Mouse (Mus musculus) lung, postnatal 25 days (tissue): ENCODE data around the gene Mphosph9.
"Not testable (repeated sequence)": the region's sequence is repeated elsewhere in the genome, so short reads cannot be mapped to it uniquely, and the experiment has no call there.

Experiments
- DNase-seq: peaks from one replicate; pipeline ENCODE4 v3.0.0; 2022; ENCODE audit warnings: low spot score

The Mphosph9 gene

DNA sequence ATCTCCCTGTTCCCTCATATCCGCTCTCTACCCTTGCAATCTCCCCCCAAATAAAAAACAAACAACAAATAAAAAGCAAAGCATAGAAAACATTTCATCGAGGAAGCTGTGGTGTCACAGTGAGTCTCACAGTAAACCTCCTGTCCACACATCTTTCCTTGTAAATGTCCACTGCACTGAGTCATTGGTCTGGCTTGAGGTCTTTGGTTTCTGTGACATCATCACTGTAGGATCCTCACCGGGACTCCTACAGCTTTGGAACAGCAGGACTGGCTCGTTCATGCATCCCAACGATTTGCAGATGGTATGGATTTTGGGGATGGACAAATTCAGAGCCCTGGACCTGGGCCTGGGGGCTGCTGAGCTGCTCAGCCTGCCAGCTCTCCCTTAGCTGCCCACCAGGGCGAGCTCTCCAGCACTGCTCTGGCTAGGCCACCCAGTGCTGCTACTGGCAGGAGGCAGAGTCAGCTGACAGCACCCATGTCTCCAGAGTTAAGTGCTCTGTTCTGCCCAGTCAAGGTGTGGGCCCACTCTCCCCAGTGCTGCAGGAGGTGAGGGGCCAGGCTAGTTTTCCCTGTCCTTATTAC lies 14.1 kb upstream of the Mphosph9 start:
- DNase-seq = not testable (repeated sequence)

DNA sequence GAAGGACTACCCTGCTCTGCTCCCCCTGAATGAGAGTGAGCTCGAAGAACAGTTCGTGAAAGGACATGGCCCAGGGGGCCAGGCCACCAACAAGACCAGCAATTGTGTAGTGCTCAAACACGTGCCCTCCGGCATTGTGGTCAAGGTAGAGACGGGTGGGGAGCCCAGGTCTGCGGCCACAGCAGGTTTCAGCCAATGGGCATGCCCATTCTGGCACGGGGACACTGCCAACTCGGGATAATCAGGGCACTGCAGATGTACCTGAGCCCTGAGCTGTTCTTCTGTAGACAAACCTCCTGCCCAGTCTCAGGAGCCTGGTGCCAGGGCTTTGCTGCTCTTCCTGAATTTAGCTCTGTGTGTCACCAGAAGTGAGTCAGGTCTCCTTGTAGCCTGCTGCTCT lies 11.0 kb upstream of the Mphosph9 start:
- DNase-seq = no peak

DNA sequence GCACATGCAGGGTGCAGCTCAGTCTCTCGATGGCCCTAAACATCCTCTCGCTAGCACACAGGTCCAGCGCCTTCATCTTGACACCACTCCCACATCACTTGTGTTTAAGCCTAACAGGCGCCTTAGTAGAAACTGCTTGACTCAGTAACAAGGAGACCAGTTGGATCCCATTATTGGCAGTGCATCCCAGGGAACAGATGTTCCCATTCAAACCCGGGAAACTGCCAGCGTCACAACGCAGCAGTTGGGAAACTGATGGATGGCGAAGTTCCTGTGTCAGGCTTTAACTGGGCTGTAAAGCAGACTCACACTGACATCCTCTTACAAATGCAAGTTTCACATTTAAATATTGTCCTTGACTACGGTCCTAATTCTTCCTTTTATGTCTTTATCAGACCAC lies 10.1 kb upstream of the Mphosph9 start:
- peak; percentile 56 for DNase-seq

DNA sequence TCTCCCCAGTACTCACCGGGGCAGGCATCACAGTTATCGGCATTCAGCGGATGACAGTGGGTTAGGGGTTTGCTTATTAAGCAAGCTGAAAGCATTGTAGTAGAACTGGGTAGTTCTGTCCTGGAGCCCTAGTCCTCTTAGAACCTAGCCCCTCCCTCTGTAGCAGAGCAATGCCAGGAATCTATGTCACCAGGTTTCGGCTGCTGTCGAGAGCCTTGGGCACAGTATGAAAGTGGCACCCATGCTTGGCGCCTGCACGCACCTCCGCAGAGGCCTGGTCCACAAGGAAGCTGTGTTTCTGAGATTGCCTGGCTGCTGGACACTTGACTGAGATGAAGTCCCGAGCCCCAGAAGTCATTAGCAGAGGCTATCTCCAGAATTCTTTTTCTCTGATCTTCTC lies 9.3 kb upstream of the Mphosph9 start:
- no peak for DNase-seq

DNA sequence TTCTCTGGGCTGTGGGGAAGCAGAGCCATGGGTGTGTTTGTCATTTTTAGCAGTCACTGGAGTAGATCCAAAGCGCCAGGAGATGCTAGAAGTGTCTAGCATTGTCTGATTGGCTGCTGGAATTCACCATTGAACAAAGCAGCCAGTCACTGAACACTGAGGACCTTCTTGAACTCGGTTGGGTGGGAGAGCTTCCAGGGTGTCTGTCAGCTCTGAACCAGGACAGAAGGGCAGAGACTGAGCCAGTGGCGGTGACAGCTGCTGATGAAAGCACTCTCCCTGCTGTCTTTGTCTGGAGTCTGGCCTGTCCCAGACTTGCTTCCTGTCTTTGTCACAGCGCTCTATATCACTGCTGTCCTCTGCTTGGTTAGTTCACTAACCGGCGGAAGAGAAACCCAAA lies 6.6 kb upstream of the Mphosph9 start:
- DNase-seq = peak; percentile 61

DNA sequence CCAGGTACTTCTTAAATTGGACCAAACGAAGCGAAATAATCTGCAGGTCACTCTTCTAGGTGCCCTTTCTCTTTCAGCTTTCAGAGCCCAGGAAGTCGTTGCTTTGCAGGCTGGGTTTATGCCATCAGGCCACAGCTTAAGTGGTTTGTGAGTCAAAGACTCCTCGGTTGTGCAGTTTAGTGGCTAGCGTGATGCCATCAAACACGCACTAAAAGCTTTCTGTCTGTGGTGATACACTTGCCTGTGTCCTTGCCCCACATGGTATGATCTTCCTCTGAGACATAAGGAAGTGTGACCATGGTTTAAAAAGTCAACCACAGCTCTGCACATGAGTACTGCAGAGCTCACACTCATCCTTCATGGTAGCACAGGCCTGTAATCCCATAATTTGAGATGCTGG lies 2.3 kb upstream of the Mphosph9 start:
- no peak for DNase-seq

DNA sequence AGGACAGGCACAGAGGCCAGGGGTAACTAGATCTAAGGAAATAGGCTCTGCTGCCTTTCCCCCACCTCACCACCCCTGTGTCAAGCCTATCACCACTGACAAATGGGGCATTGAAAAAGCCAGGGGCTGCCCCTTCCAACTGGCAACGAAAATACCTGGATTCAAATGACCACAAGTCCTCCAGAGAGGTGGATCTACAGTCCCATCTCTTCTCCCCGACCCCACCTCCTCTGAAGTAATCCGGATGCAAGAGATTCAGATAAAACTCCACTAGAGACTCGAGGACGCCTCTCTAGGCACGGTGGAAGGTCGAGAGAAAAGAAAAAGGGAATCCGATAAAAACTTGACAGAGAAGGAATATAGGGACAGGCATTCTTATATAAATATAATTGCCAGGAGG lies 943 bp downstream of the Mphosph9 start:
- no peak for DNase-seq

DNA sequence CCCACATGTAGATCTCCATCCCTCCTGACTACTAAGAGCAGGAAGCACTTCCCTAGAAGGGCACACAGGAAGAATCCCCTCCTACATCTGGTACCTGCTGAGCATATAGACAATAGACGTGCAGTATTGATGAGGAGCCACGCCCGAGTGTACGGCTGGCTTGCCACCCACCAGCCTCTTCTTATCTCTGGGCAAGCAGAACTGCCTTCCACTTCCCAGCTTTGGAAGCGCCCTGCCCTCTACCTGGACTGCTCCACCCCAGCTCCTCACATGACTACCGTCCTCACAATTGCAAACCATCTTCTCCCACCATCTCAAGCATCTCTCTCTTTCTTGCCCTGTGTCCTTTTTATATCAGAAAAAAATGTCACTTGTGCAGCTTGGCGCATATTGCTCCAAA lies 10.1 kb downstream of the Mphosph9 start:
- no peak for DNase-seq

DNA sequence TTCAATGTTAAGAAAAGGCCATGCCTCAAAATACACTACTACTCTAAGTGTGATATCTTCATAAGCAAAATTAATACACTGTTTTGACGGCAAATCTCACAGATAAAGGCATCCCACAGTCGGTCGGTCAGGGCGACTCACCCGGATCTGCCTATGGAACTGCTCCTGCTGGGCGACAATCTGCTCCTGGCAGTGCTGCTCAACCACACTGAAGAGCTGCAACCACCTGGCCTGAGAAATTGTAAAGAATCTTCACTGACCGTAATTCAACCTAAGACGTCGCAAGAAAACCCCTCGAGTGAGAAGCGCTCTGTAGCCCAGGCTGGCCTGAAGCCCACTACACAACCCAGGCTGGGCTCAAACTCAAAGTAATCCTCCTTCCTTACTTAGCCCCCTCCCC lies 11.8 kb downstream of the Mphosph9 start:
- DNase-seq = no peak

DNA sequence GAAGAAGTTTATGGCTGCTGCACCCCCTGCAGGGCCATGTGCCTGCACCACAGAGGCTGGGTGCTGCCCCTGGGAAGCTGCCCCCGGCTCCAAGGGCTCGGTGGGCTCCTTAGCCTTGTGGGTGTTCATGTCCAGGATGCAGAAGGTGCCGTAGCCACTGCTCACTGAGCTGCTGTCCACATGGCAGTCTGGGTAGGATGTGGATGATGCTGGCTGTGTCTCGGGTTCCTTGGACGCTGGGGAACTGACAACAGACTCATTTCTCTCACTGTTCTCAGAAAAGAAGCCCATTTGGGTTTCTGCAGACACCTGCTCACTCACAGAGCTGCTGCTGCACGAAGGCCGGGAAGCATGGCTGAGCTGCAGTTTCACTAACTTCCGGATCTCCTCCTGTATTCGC lies 12.3 kb downstream of the Mphosph9 start:
- DNase-seq = no peak

DNA sequence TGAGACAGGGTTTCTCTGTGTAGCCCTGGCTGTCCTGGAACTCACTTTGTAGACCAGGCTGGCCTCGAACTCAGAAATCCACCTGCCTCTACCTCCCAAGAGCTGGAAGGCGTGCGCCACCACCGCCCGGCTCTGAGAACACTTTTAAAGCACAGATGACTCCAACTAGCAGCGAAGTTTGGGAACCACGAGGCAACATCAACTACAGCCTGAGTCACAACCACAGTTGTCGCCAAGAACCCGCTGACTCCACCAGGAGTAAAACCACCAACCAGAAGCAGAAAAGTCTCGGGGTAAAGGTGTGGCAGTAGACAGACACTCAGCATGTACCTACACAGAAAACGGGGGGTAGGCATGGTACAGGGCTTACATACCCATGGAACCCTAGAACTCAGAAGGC lies 17.7 kb downstream of the Mphosph9 start:
- no peak for DNase-seq

DNA sequence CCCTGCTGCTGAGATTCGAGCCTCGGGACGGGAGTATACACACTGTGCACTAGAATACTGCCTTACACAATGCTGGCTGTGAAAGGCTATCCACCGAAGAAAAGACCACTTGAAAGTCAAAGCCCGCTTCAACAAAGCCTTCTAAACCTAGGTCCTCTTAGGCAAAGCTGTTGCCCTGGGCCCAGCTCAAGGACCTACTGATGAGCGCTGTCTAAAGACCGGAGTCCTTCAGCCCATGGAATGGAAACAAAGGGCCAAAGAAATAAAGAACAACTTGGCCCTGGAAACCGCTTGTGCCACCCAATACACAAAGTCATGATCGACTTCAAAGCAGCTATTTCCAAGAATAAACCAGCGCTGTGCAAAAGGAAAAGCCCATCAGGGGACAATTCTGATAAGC lies 18.6 kb downstream of the Mphosph9 start:
- DNase-seq = no peak

DNA sequence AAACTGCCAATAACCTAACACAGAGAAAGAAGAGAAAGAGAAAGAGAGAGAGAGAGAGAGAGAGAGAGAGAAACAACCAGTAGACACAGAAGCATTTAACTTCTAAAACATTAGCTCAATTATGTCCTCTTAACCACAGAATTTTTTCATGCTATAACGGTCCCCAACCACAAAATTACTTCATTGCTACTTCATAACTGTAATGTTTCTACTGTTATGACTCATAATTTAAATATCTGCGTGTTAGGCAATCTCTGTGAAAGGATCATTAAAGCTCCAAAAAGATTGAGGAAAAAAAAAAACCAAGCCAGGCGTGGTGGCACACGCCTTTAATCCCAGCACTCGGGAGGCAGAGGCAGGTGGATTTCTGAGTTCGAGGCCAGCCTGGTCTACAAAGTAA lies 24.9 kb downstream of the Mphosph9 start:
- DNase-seq = not testable (repeated sequence)

DNA sequence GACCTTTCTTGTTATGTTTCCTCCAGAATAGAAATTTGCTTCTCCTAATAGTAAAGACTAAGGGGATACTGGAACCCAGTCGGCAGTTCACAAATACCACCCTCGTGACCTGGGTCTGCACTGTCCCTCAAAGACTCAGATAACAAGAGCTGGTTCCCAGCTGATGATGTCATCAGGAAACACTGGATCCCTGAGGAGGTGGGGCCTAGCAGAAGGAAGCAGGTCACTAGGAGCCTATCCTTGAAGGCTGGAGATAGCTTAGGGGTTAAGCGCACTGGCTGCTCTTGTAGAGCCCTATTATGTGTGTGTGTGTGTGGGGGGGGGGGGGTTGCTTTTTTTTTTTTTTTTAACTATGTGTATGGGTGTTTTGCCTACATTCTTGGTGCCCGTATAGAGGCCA lies 27.6 kb downstream of the Mphosph9 start:
- DNase-seq = no peak

DNA sequence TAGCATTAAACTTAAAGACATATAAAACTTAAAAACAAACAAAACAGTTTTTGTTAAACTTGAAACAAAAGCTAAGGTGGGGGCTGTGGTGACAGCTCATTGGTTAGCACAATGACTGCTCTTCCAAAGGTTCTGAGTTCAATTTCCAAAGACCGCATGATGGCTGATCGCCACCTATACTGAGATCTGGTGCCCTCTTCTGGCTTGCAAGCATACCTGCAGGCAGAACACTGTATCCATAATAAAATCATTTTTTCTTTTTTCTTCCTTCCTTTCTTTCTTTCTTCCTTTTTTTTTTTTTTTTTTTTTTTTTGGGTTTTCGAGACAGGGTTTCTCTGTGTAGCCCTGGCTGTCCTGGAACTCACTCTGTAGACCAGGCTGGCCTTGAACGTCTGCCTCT lies 28.5 kb downstream of the Mphosph9 start:
- DNase-seq = peak; percentile 9

DNA sequence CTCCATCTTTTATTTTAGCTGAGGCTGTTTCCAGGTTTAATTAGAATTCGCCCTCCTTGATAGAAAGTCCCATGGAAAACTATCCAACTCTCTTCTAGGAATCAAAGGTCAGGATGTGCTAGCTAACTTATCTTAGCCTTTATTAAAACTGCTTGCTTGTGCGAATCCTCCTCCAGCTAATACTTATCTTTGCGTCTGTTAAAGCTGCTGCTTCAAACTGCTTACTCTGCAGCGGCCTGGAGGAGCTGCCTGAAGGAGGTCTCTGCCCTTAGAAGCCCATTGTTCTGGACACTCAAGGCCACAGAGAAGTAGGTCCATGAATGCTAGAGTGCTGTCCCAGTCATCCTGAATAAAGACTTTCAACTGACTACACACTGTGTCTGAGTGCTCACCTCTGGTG lies 31.3 kb downstream of the Mphosph9 start:
- no peak for DNase-seq

DNA sequence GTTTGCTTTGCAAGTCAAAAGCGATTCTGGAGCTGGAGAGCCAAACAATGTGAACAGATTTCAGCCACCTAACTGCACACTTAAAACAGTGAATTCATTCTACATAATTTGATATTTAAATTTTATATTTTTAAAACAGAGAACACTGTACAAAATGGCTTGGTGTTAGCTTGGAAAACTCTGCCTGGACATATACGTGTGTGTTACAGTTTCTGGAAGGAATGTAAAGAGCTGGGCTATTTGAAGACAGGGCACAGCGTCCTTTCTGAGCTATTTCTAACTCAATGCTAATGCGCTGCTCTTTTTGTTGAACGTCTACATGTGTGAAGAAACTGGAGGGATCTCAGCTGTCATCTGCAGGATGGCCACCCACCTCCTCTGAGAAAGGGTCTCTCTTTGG lies 33.8 kb downstream of the Mphosph9 start:
- DNase-seq = no peak

DNA sequence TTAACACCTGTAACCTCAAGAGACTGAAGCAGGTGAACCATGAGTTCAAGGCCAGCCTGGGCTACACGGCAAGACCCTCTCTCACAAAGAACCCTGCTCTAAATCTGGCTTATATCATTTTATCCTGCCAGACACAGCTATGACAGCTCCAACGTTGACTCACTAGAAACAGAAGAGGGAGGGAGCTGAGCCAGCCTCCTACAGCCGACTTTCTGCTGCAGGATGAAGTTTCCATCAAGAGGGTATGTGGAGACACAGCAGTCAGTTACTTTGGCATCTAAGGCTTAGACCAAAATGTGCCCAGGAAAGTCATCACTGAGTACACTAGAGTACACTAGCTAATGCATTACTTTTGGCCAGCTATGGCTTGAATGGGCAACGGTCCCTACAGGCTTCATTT lies 37.6 kb downstream of the Mphosph9 start:
- no peak for DNase-seq

DNA sequence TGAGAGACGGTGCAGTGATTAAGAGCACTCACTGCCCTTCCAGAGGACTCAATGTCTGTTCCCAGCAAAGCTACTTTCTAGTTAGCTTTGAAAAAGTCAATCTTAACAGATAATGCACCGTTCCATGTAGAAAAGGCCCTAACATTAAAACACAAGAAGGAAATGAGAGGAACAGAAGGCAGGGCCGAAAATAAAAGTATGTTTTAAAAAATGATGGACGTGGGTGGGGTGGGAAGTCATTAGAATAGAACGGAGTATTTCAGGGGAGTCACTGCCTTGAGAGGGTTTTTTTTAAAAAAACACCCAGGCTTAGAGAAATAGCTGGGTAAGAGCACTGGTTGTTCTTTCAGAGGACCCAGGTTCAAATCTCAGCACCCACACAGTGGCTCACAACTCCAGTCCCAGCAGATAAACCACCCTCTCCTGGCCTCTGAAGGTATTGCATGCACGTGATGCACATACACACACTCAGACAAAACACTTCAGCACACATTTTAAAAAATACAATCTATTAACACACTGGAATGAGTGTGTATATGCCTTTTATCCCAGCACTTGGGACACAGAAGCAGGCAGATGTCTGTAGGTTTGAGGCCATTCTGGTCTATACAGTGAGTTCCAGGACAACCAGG lies 40.0 kb downstream of the Mphosph9 start:
- DNase-seq = no peak

DNA sequence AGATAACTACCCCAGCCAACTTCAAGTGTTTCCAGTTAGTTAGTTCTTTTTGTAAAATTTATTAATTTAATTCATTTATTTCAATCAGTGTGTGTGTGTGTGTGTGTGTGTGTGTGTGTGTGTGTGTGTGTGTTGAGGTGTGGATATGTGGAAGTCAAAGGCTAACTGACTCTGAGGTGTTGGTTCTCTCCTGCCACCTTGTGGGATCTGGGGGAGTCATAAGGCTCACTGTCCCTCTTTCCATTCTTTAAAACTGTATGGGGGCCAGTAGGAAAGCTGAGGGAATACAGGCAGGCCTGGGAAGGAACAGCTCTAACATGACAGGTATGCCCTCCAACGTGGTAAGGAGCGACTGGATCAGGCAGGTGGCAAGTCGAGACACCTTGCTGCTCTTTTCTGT lies 43.4 kb downstream of the Mphosph9 start:
- peak; percentile 24 for DNase-seq

DNA sequence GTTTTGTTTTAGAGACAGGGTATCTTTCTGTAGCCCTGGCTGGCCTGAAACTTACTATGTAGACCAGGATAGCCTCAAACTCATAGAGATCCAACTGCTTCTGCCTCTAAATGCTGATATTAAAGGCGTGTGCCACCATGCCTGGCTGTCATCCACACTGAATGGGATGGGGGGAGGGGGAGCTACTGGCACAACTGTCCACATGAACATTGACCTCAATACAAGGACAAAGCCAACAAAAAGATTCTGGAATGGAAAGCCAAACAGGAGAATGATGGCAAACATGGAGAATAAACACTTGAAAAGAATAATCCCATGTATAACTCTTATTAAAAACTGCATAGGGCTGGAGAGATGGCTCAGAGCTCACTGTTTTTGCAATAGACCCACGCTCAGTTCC lies 44.9 kb downstream of the Mphosph9 start:
- no peak for DNase-seq

DNA sequence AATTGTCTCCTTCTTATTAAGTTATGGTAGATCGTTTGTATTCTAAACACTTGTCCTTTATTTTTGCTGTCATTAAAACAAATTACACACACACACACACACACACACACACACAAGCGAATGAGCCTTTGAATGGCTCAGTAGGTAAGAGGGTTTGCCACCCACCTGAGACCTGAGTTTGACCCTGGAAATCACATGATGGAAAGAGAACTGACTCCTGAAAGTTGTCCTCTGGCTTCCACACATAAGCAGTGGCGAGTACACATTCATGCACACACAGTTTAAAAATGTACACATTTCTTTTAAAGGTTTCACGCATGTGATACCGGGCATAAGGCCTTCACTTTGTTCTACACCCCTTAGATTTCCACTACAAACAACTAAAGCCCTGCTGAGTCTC lies 57.5 kb downstream of the Mphosph9 start:
- no peak for DNase-seq

DNA sequence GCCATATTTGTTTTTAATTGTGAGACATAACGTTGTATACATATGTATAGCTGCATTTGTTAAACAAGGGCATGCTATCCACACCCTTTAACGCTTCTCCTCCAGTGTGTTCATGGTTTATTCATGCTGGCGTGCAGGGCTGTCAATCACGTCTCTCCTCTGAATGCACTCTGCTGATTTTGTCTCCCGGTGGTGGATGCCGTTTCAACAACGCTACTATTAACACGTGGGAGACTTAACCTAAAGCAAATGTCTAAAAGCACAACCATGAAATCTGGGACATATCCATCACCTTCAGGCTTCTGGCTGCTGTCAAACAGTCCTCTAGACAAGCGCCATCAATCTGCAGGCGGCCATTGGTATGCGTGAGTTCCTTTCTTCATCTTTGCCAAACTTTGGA lies 58.1 kb downstream of the Mphosph9 start:
- DNase-seq = no peak

DNA sequence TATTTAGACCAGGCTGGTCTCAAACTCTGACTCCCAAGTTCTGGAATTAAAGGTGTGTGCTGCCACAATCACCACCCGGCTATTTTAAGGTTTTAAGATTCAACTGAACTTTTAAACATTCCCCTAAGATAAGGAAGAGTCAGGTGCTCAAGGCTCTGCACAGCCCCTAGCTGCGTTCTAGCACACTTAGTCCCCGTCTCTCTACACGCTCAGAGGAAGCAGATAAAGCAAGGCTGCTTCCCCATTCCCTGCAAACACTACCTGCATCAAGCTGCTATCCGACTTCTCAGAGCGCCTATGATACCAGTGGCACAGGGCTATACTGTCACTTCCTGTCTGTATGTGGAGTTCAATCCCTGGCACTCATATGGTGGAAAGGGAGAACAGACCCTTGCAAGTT lies 60.1 kb downstream of the Mphosph9 start:
- no peak for DNase-seq

DNA sequence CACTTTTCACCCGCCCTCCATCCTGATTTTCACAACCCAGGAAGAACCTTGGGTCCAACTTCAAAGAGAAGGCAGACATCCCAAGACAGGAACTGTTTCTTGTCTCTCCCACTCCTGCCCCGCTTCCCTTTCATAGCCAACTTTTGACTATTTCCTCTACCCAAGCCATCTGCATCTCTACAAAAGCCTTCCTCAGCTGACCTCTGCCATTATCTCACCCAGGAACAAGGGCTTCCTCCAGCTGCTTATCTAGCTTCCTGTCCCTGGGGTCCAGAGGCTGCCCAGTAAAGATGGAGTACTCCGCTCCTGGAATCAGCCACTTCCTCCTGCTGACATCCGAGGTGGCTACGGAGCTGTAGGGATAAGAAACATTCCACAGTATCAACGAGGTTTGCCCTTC lies 61.0 kb downstream of the Mphosph9 start:
- DNase-seq = peak; percentile 61
